Mouse (Mus musculus): ENCODE measurements around the gene Tnfrsf21. TPM values are rescaled to one million over a fixed set of nuclear protein-coding genes. Genes with fewer than 3 reads are reported as not detected.
A peak's percentile ranks its signal among the peaks of the same experiment; 100 is the strongest.

The Tnfrsf21 gene
- 4.1 and 4.8 TPM in 2 replicates for polyA plus RNA-seq (2012; rRNA removed)

- Histone ChIP-seq H3K27ac (ENCODE audit: control insufficient read depth, insufficient read depth, low read depth, low read length) (no peak within 1 kb of the TSS), H3K4me1 (ENCODE audit: control insufficient read depth, insufficient read depth, low read length) (peaks cover 6% of the 10 kb centered on the region)
These were observed at the start of gene Tnfrsf21 for GRCm38 (mm10) chr17:43016371-43017331. Gene Tnfrsf21, plus strand, starts transcription at chr17:43016555.

GRCm38 (mm10) chr17:42968174-42968573 is 48.2 kb upstream of the Tnfrsf21 start:
- no peaks in the 10 kb centered on the region for H3K36me3 ChIP-seq (ENCODE audit: control insufficient read depth, insufficient read depth, low read length)
- H3K27me3 ChIP-seq (ENCODE audit: control insufficient read depth, insufficient read depth, low read length), result no peaks in the 10 kb centered on the region
- TF ChIP-seq POLR2A (IDR thresholded peaks at IDR 0.05; ENCODE audit: control insufficient read depth, low read depth, low read length), result no peak
- H3K27ac ChIP-seq (ENCODE audit: control insufficient read depth, insufficient read depth, low read depth, low read length), result no peak overlapping the region
- no peaks in the 10 kb centered on the region for H3K4me1 ChIP-seq (ENCODE audit: control insufficient read depth, insufficient read depth, low read length)
- no peak overlapping the region for H3K4me3 ChIP-seq (ENCODE audit: control insufficient read depth, low read depth, low read length)

More at GRCm38 (mm10) chr17:43016371-43017331, at the start of gene Tnfrsf21:
- Histone ChIP-seq H3K4me3 (ENCODE audit: control insufficient read depth, low read depth, low read length) (peak within 1 kb of the TSS; percentile 72), H3K36me3 (ENCODE audit: control insufficient read depth, insufficient read depth, low read length) (no peaks in the 10 kb centered on the region), H3K27me3 (ENCODE audit: control insufficient read depth, insufficient read depth, low read length) (no peaks in the 10 kb centered on the region)
- TF ChIP-seq CTCF (IDR thresholded peaks at IDR 0.05; ENCODE audit: control insufficient read depth, insufficient read depth, insufficient replicate concordance, low read depth, low read length) (peak; percentile 55; the same call in 1 of the 2 replicates), POLR2A (IDR thresholded peaks at IDR 0.05; ENCODE audit: control insufficient read depth, low read depth, low read length) (peak; percentile 42; the same call in 1 of the 2 replicates)

- Histone ChIP-seq H3K4me3 (ENCODE audit: control insufficient read depth, low read depth, low read length) (no peak overlapping the region), H3K4me1 (ENCODE audit: control insufficient read depth, insufficient read depth, low read length) (peaks cover 4% of the 10 kb centered on the region; the same call in 1 of the 2 replicates), H3K27me3 (ENCODE audit: control insufficient read depth, insufficient read depth, low read length) (no peaks in the 10 kb centered on the region), H3K27ac (ENCODE audit: control insufficient read depth, insufficient read depth, low read depth, low read length) (no peak overlapping the region), H3K36me3 (ENCODE audit: control insufficient read depth, insufficient read depth, low read length) (no peaks in the 10 kb centered on the region)
- TF ChIP-seq POLR2A (IDR thresholded peaks at IDR 0.05; ENCODE audit: control insufficient read depth, low read depth, low read length) (no peak), CTCF (IDR thresholded peaks at IDR 0.05; ENCODE audit: control insufficient read depth, insufficient read depth, insufficient replicate concordance, low read depth, low read length) (no peak)
These were observed 40.9 kb upstream of the Tnfrsf21 start for GRCm38 (mm10) chr17:42975312-42975996.

- no peak overlapping the region for H3K27ac ChIP-seq (ENCODE audit: control insufficient read depth, insufficient read depth, low read depth, low read length)
- TF ChIP-seq CTCF (IDR thresholded peaks at IDR 0.05; ENCODE audit: control insufficient read depth, insufficient read depth, insufficient replicate concordance, low read depth, low read length), result no peak
- no peak for TF ChIP-seq POLR2A (IDR thresholded peaks at IDR 0.05; ENCODE audit: control insufficient read depth, low read depth, low read length)
- peak overlapping the region; percentile 67 for H3K4me3 ChIP-seq (ENCODE audit: control insufficient read depth, low read depth, low read length)
- H3K36me3 ChIP-seq (ENCODE audit: control insufficient read depth, insufficient read depth, low read length), result no peaks in the 10 kb centered on the region
- H3K4me1 ChIP-seq (ENCODE audit: control insufficient read depth, insufficient read depth, low read length), result peaks cover 4% of the 10 kb centered on the region; the same call in 1 of the 2 replicates
- no peaks in the 10 kb centered on the region for H3K27me3 ChIP-seq (ENCODE audit: control insufficient read depth, insufficient read depth, low read length)
These were observed 38.6 kb upstream of the Tnfrsf21 start for GRCm38 (mm10) chr17:42977766-42978165.

GRCm38 (mm10) chr17:42978345-42978744 is 38.0 kb upstream of the Tnfrsf21 start:
- Histone ChIP-seq H3K27ac (ENCODE audit: control insufficient read depth, insufficient read depth, low read depth, low read length) (no peak overlapping the region), H3K27me3 (ENCODE audit: control insufficient read depth, insufficient read depth, low read length) (no peaks in the 10 kb centered on the region), H3K36me3 (ENCODE audit: control insufficient read depth, insufficient read depth, low read length) (no peaks in the 10 kb centered on the region), H3K4me1 (ENCODE audit: control insufficient read depth, insufficient read depth, low read length) (peaks cover 4% of the 10 kb centered on the region; the same call in 1 of the 2 replicates), H3K4me3 (ENCODE audit: control insufficient read depth, low read depth, low read length) (peak overlapping the region; percentile 4; the same call in 1 of the 2 replicates)
- TF ChIP-seq CTCF (IDR thresholded peaks at IDR 0.05; ENCODE audit: control insufficient read depth, insufficient read depth, insufficient replicate concordance, low read depth, low read length), result no peak
- peak; percentile 25; the same call in 1 of the 2 replicates for TF ChIP-seq POLR2A (IDR thresholded peaks at IDR 0.05; ENCODE audit: control insufficient read depth, low read depth, low read length)

- TF ChIP-seq CTCF (IDR thresholded peaks at IDR 0.05; ENCODE audit: control insufficient read depth, insufficient read depth, insufficient replicate concordance, low read depth, low read length), result no peak
- TF ChIP-seq POLR2A (IDR thresholded peaks at IDR 0.05; ENCODE audit: control insufficient read depth, low read depth, low read length), result no peak
- Histone ChIP-seq H3K36me3 (ENCODE audit: control insufficient read depth, insufficient read depth, low read length) (no peaks in the 10 kb centered on the region), H3K27me3 (ENCODE audit: control insufficient read depth, insufficient read depth, low read length) (no peaks in the 10 kb centered on the region), H3K4me3 (ENCODE audit: control insufficient read depth, low read depth, low read length) (no peak overlapping the region), H3K4me1 (ENCODE audit: control insufficient read depth, insufficient read depth, low read length) (peaks cover 2% of the 10 kb centered on the region; the same call in 1 of the 2 replicates), H3K27ac (ENCODE audit: control insufficient read depth, insufficient read depth, low read depth, low read length) (no peak overlapping the region)
These were observed 34.5 kb upstream of the Tnfrsf21 start for GRCm38 (mm10) chr17:42981806-42982205.

- Histone ChIP-seq H3K4me1 (ENCODE audit: control insufficient read depth, insufficient read depth, low read length) (peaks cover 2% of the 10 kb centered on the region; the same call in 1 of the 2 replicates), H3K27ac (ENCODE audit: control insufficient read depth, insufficient read depth, low read depth, low read length) (no peak overlapping the region), H3K4me3 (ENCODE audit: control insufficient read depth, low read depth, low read length) (no peak overlapping the region), H3K36me3 (ENCODE audit: control insufficient read depth, insufficient read depth, low read length) (no peaks in the 10 kb centered on the region), H3K27me3 (ENCODE audit: control insufficient read depth, insufficient read depth, low read length) (no peaks in the 10 kb centered on the region)
- TF ChIP-seq POLR2A (IDR thresholded peaks at IDR 0.05; ENCODE audit: control insufficient read depth, low read depth, low read length), result no peak
- TF ChIP-seq CTCF (IDR thresholded peaks at IDR 0.05; ENCODE audit: control insufficient read depth, insufficient read depth, insufficient replicate concordance, low read depth, low read length), result no peak
These were observed 33.8 kb upstream of the Tnfrsf21 start for GRCm38 (mm10) chr17:42982568-42982967.

Measured in testis, adult 2 months (tissue).